Mouse (Mus musculus): ENCODE results near the gene Vsig1. TPM values are rescaled to one million over a fixed set of nuclear protein-coding genes. Genes with fewer than 3 reads are reported as not detected.

Vsig1 gene
- polyA plus RNA-seq (2012; ENCODE audit: insufficient read depth, insufficient read length, missing spikeins), result not detected in 2 replicates

GRCm38 (mm10) chrX:140907360-140907759, at the start of gene Vsig1:
Gene Vsig1 (plus strand): TSS chrX:140907608.
- Histone ChIP-seq H3K4me3 (ENCODE audit: insufficient read depth, low read length) (no peak within 1 kb of the TSS), H3K27ac (ENCODE audit: insufficient read depth, low read depth, low read length) (no peak within 1 kb of the TSS), H3K4me1 (ENCODE audit: control insufficient read depth, insufficient read depth, low read length) (no peaks in the 10 kb centered on the region)
- TF ChIP-seq CTCF (IDR thresholded peaks at IDR 0.05; ENCODE audit: low read depth, low read length), result no peak
- no peak for TF ChIP-seq POLR2A (IDR thresholded peaks at IDR 0.05; ENCODE audit: borderline replicate concordance, low read depth, low read length)

DNA sequence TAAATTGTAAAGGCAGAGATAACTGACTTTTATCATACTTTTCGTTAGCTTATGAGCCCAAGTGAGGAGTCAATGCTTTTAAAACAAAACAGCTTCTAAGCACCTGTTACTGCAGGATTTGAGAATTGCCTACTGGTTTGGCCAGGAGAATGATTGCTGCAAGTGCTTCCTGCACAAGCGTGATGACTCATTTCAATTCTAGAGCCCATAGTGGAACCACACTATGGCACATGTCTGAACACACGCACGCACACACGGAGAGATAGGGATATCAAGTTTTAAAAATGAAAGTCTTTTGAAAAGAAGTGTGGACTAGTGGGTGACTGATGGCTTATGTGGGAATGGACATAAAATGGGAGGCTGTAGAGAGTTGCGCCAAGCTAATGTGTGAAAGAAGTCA, 44.6 kb upstream of the Vsig1 start:
- Histone ChIP-seq H3K27ac (ENCODE audit: insufficient read depth, low read depth, low read length) (no peak overlapping the region), H3K4me1 (ENCODE audit: control insufficient read depth, insufficient read depth, low read length) (no peaks in the 10 kb centered on the region; the same call in 1 of the 2 replicates), H3K4me3 (ENCODE audit: insufficient read depth, low read length) (no peak overlapping the region)
- TF ChIP-seq CTCF (IDR thresholded peaks at IDR 0.05; ENCODE audit: low read depth, low read length) (no peak), POLR2A (IDR thresholded peaks at IDR 0.05; ENCODE audit: borderline replicate concordance, low read depth, low read length) (no peak)

GRCm38 (mm10) chrX:140863431-140863830, 44.0 kb upstream of the Vsig1 start:
- Histone ChIP-seq H3K4me3 (ENCODE audit: insufficient read depth, low read length) (no peak overlapping the region), H3K4me1 (ENCODE audit: control insufficient read depth, insufficient read depth, low read length) (no peaks in the 10 kb centered on the region; the same call in 1 of the 2 replicates), H3K27ac (ENCODE audit: insufficient read depth, low read depth, low read length) (no peak overlapping the region)
- TF ChIP-seq POLR2A (IDR thresholded peaks at IDR 0.05; ENCODE audit: borderline replicate concordance, low read depth, low read length), result no peak
- TF ChIP-seq CTCF (IDR thresholded peaks at IDR 0.05; ENCODE audit: low read depth, low read length), result no peak

GRCm38 (mm10) chrX:140887193-140887592, 20.2 kb upstream of the Vsig1 start:
- H3K27ac ChIP-seq (ENCODE audit: insufficient read depth, low read depth, low read length), result no peak overlapping the region
- TF ChIP-seq CTCF (IDR thresholded peaks at IDR 0.05; ENCODE audit: low read depth, low read length) (no peak), POLR2A (IDR thresholded peaks at IDR 0.05; ENCODE audit: borderline replicate concordance, low read depth, low read length) (no peak)
- H3K4me1 ChIP-seq (ENCODE audit: control insufficient read depth, insufficient read depth, low read length), result no peaks in the 10 kb centered on the region
- no peak overlapping the region for H3K4me3 ChIP-seq (ENCODE audit: insufficient read depth, low read length)

GRCm38 (mm10) chrX:140891796-140892195, 15.6 kb upstream of the Vsig1 start:
- Histone ChIP-seq H3K27ac (ENCODE audit: insufficient read depth, low read depth, low read length) (no peak overlapping the region), H3K4me3 (ENCODE audit: insufficient read depth, low read length) (no peak overlapping the region)
- TF ChIP-seq POLR2A (IDR thresholded peaks at IDR 0.05; ENCODE audit: borderline replicate concordance, low read depth, low read length) (no peak), CTCF (IDR thresholded peaks at IDR 0.05; ENCODE audit: low read depth, low read length) (no peak)

GRCm38 (mm10) chrX:140903487-140903886, 3.9 kb upstream of the Vsig1 start:
- Histone ChIP-seq H3K4me1 (ENCODE audit: control insufficient read depth, insufficient read depth, low read length) (no peaks in the 10 kb centered on the region), H3K4me3 (ENCODE audit: insufficient read depth, low read length) (no peak overlapping the region), H3K27ac (ENCODE audit: insufficient read depth, low read depth, low read length) (no peak overlapping the region)
- TF ChIP-seq CTCF (IDR thresholded peaks at IDR 0.05; ENCODE audit: low read depth, low read length), result no peak
- no peak for TF ChIP-seq POLR2A (IDR thresholded peaks at IDR 0.05; ENCODE audit: borderline replicate concordance, low read depth, low read length)

More at GRCm38 (mm10) chrX:140891796-140892195, 15.6 kb upstream of the Vsig1 start:
- no peaks in the 10 kb centered on the region for H3K4me1 ChIP-seq (ENCODE audit: control insufficient read depth, insufficient read depth, low read length)

DNA sequence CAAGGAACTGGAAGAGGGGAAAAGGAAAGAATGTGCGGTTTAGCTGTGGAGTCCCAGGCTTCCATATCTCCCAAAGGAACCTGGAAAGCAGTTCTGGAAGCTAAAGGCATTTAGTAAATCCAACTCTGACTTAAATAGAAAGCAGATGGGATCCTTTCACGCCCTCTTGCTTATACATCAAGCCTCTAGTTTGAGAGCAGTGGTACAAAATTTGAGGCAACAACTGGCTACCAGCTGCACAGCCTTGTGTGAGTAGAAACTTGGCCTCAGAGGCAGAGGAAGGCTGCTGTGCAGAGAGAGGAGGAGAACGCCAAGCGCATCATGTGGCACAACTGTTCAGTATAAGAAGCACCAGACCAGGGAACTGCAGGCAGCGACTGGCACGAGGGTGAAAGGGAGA, 13.9 kb downstream of the Vsig1 start:
- Histone ChIP-seq H3K27ac (ENCODE audit: insufficient read depth, low read depth, low read length) (no peak overlapping the region), H3K4me1 (ENCODE audit: control insufficient read depth, insufficient read depth, low read length) (no peaks in the 10 kb centered on the region)
- TF ChIP-seq POLR2A (IDR thresholded peaks at IDR 0.05; ENCODE audit: borderline replicate concordance, low read depth, low read length) (no peak), CTCF (IDR thresholded peaks at IDR 0.05; ENCODE audit: low read depth, low read length) (no peak)

GRCm38 (mm10) chrX:140932066-140932465, 24.7 kb downstream of the Vsig1 start:
- H3K27ac ChIP-seq (ENCODE audit: insufficient read depth, low read depth, low read length), result no peak overlapping the region
- TF ChIP-seq POLR2A (IDR thresholded peaks at IDR 0.05; ENCODE audit: borderline replicate concordance, low read depth, low read length) (no peak), CTCF (IDR thresholded peaks at IDR 0.05; ENCODE audit: low read depth, low read length) (no peak)
- no peak overlapping the region for H3K4me3 ChIP-seq (ENCODE audit: insufficient read depth, low read length)

More for the DNA sequence above, 13.9 kb downstream of the Vsig1 start:
- H3K4me3 ChIP-seq (ENCODE audit: insufficient read depth, low read length), result no peak overlapping the region

DNA sequence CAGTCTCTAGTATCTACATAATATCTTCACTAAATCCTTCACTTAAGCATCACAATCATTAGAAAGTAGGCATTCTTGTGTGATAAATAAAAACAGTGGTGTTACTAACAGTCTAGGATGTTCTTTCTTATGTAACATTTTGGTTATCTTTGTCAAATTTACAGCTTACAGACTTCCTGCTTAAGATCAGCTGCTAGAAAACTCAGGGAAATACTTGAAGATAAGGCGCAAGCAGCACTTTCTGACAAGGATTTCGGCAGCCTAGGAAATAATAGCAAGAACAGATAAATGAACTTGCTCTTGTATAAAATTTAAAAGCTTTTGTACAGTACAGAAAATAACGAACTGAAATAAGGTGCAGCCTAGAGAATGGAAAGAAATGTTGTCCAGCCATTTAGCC, 25.9 kb downstream of the Vsig1 start:
- H3K4me3 ChIP-seq (ENCODE audit: insufficient read depth, low read length), result no peak overlapping the region
- no peak overlapping the region for H3K27ac ChIP-seq (ENCODE audit: insufficient read depth, low read depth, low read length)
- no peaks in the 10 kb centered on the region for H3K4me1 ChIP-seq (ENCODE audit: control insufficient read depth, insufficient read depth, low read length)
- TF ChIP-seq POLR2A (IDR thresholded peaks at IDR 0.05; ENCODE audit: borderline replicate concordance, low read depth, low read length) (no peak), CTCF (IDR thresholded peaks at IDR 0.05; ENCODE audit: low read depth, low read length) (no peak)

More at GRCm38 (mm10) chrX:140932066-140932465, 24.7 kb downstream of the Vsig1 start:
- H3K4me1 ChIP-seq (ENCODE audit: control insufficient read depth, insufficient read depth, low read length), result no peaks in the 10 kb centered on the region

GRCm38 (mm10) chrX:140936271-140936670, 28.9 kb downstream of the Vsig1 start:
- Histone ChIP-seq H3K4me1 (ENCODE audit: control insufficient read depth, insufficient read depth, low read length) (no peaks in the 10 kb centered on the region), H3K4me3 (ENCODE audit: insufficient read depth, low read length) (no peak overlapping the region), H3K27ac (ENCODE audit: insufficient read depth, low read depth, low read length) (no peak overlapping the region)
- no peak for TF ChIP-seq CTCF (IDR thresholded peaks at IDR 0.05; ENCODE audit: low read depth, low read length)
- TF ChIP-seq POLR2A (IDR thresholded peaks at IDR 0.05; ENCODE audit: borderline replicate concordance, low read depth, low read length), result no peak

All from bone marrow macrophage, adult 2 months (primary cell).